Mouse (Mus musculus) midbrain, embryonic 14.5 days (tissue): ENCODE measurements around the gene Cep70. TPM values are rescaled to one million over a fixed set of nuclear protein-coding genes. Genes with fewer than 3 reads are reported as not detected.

Experiments used
- ATAC-seq: fragments of 200-750 bp; cut with Nextera tagmentation; 2 replicates; pipeline ENCODE4 v1.8.0; 2017; ENCODE audit warnings: moderate number of reproducible peaks, moderate library complexity; ENCODE audit not compliant: low FRiP score, low TSS enrichment
- DNase-seq: peaks from one replicate; pipeline ENCODE4 v3.0.0-alpha.2; 2015
- H3K27ac ChIP-seq: fragments of 300-500 bp; sonication (generic); replicated peaks from 2 replicates; pipeline ENCODE4 v1.5.1; 2014; ENCODE audit warnings: mild to moderate bottlenecking, low read depth, low read length, moderate library complexity
- H3K27me3 ChIP-seq: fragments of 300-500 bp; sonication (generic); 2 replicates; pipeline ENCODE4 v1.6.1; 2014; ENCODE audit warnings: low read length, control low read depth, mixed read lengths; ENCODE audit not compliant: control insufficient read depth, insufficient read depth
- H3K36me3 ChIP-seq: fragments of 300-500 bp; sonication (generic); 2 replicates; pipeline ENCODE4 v1.6.1; 2014; ENCODE audit warnings: low read length, control low read depth; ENCODE audit not compliant: control insufficient read depth, insufficient read depth
- H3K4me1 ChIP-seq: fragments of 300-500 bp; sonication (generic); 2 replicates; pipeline ENCODE4 v1.6.1; 2014; ENCODE audit warnings: mild to moderate bottlenecking, antibody characterized with exemption, low read length, control low read depth; ENCODE audit not compliant: control insufficient read depth, insufficient read depth
- H3K4me2 ChIP-seq: fragments of 300-500 bp; sonication (generic); 2 replicates; pipeline ENCODE4 v1.6.1; 2014; ENCODE audit warnings: mild to moderate bottlenecking, low read length, moderate library complexity
- H3K4me3 ChIP-seq: fragments of 300-500 bp; sonication (generic); replicated peaks from 2 replicates; pipeline ENCODE4 v1.5.1; 2014; ENCODE audit warnings: low read depth, low read length
- H3K9ac ChIP-seq: fragments of 300-500 bp; sonication (generic); replicated peaks from 2 replicates; pipeline ENCODE4 v1.6.1; 2014; ENCODE audit warnings: mild to moderate bottlenecking, low read length, moderate library complexity
- H3K9me3 ChIP-seq: fragments of 300-500 bp; sonication (generic); 2 replicates; pipeline ENCODE4 v1.6.1; 2016; ENCODE audit warnings: low read length, control low read depth, mixed read lengths; ENCODE audit not compliant: control insufficient read depth
- WGBS: fragments of 180-500 bp; shearing (Covaris S2); extraction: QIAGEN DNeasy Blood & Tissue Kit; methylation state at CpG from one replicate; pipeline ENCODE4 v1.1.7; 2014; 5-methylcytosine and 5-hydroxymethylcytosine counted together
- polyA plus RNA-seq: library from polyadenylated mRNA; unstranded; fragments of >200 nt; fragmentation: Nextera tagmentation; extraction: Ambion mirVana; gene quantifications from 2 replicates; pipeline ENCODE4 v1.2.1, GENCODE M21; 2014

Cep70 gene
- polyA plus RNA-seq, 1 experiment from 2014 or later, result 72.1 TPM

DNA sequence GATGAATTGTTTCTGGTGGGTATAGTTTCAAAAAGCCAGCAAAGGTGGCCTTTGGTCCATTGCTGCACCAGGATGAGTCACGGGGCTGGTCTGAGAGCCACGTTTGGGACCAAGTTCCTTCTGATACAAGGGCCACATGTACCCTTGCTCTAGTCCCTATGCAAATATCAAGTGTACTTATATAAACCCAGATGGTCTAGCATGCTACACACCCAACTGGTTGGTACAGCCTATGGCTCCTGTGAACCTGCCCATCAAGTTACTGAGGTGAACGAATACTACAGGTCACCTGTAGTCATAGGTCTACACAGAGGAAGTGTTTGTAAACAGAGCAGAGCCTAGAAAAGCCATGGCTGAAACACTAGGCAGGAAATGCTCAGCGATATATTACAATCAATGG, 93.4 kb downstream of the Cep70 start:
- WGBS, result 93% methylated on average over 4 of the region's 4 CpGs
- no peak for ATAC-seq

DNA sequence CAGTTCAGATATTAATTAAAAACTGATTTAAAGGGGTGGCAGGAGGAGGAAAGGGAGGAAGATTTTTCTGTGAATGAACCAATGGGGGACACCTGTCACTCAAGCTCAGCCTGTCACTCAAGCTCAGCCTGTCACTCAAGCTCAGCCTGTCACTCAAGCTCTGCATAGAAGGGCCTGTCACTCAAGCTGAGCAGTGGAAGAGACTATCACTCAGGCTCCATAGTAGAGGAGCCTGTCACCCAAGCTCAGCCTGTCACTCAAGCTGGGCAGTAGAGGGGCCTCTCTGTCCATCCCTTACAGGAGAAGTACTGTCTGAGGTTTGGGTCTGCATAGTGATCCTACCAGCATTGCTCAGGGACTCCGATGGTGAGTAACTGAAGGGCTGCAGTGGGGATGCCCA, 95.1 kb downstream of the Cep70 start:
- Histone ChIP-seq H3K27me3 (no peaks in the 10 kb centered on the region), H3K27ac (no peak overlapping the region), H3K9ac (no peak overlapping the region), H3K9me3 (no peaks in the 10 kb centered on the region), H3K4me2 (no peak overlapping the region), H3K4me3 (no peak overlapping the region), H3K36me3 (no peaks in the 10 kb centered on the region), H3K4me1 (no peaks in the 10 kb centered on the region)
- DNase-seq (no peak), ATAC-seq (no peak)
- WGBS, result 86% methylated on average over 1 of the region's 1 CpGs

More for the DNA sequence above, 93.4 kb downstream of the Cep70 start:
- Histone ChIP-seq H3K4me2 (no peak overlapping the region), H3K4me1 (no peaks in the 10 kb centered on the region), H3K4me3 (no peak overlapping the region), H3K27ac (no peak overlapping the region), H3K9me3 (no peaks in the 10 kb centered on the region), H3K9ac (no peak overlapping the region), H3K36me3 (no peaks in the 10 kb centered on the region), H3K27me3 (no peaks in the 10 kb centered on the region)
- no peak for DNase-seq

DNA sequence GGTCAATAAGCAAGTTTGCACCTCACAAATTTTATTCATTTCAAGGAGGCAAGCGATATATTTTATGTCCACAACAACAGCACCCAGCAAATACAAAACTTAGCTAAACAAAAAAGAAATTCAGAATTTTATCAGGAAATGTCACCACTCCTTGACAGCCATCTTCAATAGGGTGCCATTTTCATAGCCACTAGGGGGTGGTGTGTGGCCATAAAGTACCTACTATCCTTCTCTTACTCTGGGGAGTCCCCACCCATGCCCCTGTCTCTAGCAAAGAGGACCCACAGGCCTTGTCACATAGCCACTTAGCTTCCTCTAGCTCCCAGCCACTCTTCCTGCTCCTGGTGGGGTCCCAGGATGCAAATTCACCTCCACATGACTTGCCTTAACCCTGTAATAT, 96.0 kb downstream of the Cep70 start:
- Histone ChIP-seq H3K9me3 (no peaks in the 10 kb centered on the region), H3K4me3 (no peak overlapping the region), H3K4me1 (no peaks in the 10 kb centered on the region), H3K27ac (no peak overlapping the region), H3K27me3 (no peaks in the 10 kb centered on the region), H3K4me2 (no peak overlapping the region), H3K9ac (no peak overlapping the region), H3K36me3 (no peaks in the 10 kb centered on the region)
- DNase-seq (no peak), ATAC-seq (no peak)
- WGBS, result 80% methylated on average over 1 of the region's 1 CpGs

DNA sequence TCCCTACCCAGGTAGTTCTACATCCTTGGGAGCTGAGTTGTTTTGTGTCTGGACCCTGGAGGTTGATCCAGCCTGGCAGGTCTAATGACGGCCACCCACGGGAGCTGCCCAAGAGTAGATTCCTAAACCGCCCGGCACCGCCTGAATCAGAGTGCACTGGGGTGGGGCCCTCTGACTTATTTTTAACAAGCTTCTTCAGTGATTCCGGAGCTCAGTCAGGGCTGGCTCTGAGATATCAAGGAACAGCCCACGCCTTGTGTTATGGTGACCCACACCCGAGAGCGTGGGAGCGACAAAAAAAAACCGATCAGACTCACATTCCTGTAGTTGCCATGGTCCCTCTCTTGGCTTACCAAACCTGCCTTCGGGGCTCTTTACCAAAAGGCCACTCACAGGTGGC, 97.0 kb downstream of the Cep70 start:
- no peak overlapping the region for H3K27ac ChIP-seq
- H3K4me1 ChIP-seq, result no peaks in the 10 kb centered on the region
- no peaks in the 10 kb centered on the region for H3K9me3 ChIP-seq
- no peak overlapping the region for H3K4me2 ChIP-seq
- no peak for DNase-seq
- 77% methylated on average over 12 of the region's 12 CpGs for WGBS
- no peaks in the 10 kb centered on the region for H3K27me3 ChIP-seq
- no peak overlapping the region for H3K9ac ChIP-seq
- no peak overlapping the region for H3K4me3 ChIP-seq
- no peaks in the 10 kb centered on the region for H3K36me3 ChIP-seq
- no peak for ATAC-seq

DNA sequence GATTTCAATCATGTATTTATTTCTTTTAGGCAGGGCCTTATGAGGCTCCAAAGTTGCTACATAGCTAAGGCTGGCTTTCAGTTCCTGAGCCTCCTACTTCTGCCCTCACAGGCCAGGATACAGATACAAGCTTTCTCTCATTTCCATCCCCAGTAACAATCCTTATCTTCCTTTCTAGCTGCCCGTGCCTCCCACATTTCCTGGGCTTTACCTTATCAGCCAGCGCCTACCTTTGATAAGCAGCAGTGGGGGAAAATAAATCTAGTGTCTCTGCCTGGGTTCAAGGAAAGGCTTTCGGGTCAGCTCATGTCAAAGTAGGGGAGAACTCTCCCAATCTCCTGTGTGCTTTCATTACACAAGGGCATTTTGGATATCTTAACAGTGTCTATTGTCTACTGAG, 98.4 kb downstream of the Cep70 start:
- DNase-seq, result no peak
- Histone ChIP-seq H3K4me1 (no peaks in the 10 kb centered on the region), H3K9me3 (no peaks in the 10 kb centered on the region), H3K4me3 (no peak overlapping the region), H3K9ac (no peak overlapping the region), H3K27ac (no peak overlapping the region), H3K27me3 (no peaks in the 10 kb centered on the region), H3K4me2 (no peak overlapping the region), H3K36me3 (no peaks in the 10 kb centered on the region)
- 86% methylated on average over 3 of the region's 3 CpGs for WGBS
- ATAC-seq, result no peak

DNA sequence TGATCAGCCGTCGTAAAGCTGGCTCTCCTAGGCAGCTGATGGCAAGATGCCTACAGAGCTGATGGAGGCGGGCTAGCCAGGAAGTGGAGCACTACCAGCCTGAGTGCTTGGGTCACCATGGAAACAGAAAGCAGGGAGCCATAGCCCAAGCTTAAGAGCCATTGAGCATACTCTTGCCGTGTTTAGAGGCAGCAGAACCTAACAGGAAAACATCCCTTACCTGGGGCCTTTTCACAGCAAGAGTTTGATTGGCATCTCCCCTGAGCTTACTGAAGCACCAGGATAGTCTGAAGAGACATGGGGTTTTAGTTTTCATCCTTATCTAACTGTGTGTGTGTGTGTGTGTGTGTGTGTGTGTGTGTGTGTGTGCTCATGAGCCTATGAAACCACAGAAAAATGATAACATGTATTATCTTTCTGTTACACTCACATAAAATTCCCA, 102.2 kb downstream of the Cep70 start:
- no peak overlapping the region for H3K4me3 ChIP-seq
- ATAC-seq (no peak), DNase-seq (peak; percentile 70)
- WGBS, result 31% methylated on average over 4 of the region's 4 CpGs
- no peak overlapping the region for H3K27ac ChIP-seq
- no peaks in the 10 kb centered on the region for H3K4me1 ChIP-seq
- H3K27me3 ChIP-seq, result no peaks in the 10 kb centered on the region
- H3K9me3 ChIP-seq, result no peaks in the 10 kb centered on the region
- no peak overlapping the region for H3K4me2 ChIP-seq
- H3K36me3 ChIP-seq, result no peaks in the 10 kb centered on the region
- no peak overlapping the region for H3K9ac ChIP-seq

Other genes with a start within 250 kb of the Cep70 start
- not detected in 2 replicates for gene Gm1123, start 207.7 kb upstream of the Cep70 start, polyA plus RNA-seq
- 4.7 and 5.9 TPM in 2 replicates for gene Pik3cb, start 102.7 kb upstream of the Cep70 start, polyA plus RNA-seq
- not detected in 2 replicates for gene Faiml, start 6.1 kb upstream of the Cep70 start, polyA plus RNA-seq
- gene Esyt3, start 115.2 kb downstream of the Cep70 start, polyA plus RNA-seq, result 0.26 and 0.39 TPM in 2 replicates
- 58.0 and 59.9 TPM in 2 replicates for gene Mras, start 194.0 kb downstream of the Cep70 start, polyA plus RNA-seq
- gene Nme9, start 208.1 kb downstream of the Cep70 start, polyA plus RNA-seq, result 0.31 TPM in 1 of 2 replicates, not detected in the other